Mouse (Mus musculus) neural tube, embryonic 14.5 days (tissue): ENCODE measurements at regions not wholly inside any gene's neighbourhood (a gene's known extent, or its start where the extent isn't known, plus 50 kb on each side); places are given as distances from the start of the nearest gene placed in this dataset.

Experiments used
- ATAC-seq: fragments of 200-750 bp; cut with Nextera tagmentation; 2 replicates; pipeline ENCODE4 v1.8.0; 2017; ENCODE audit warnings: low read depth, mild to moderate bottlenecking, moderate TSS enrichment, moderate library complexity
- H3K27ac ChIP-seq: fragments of 300-500 bp; sonication (generic); 2 replicates; pipeline ENCODE4 v1.5.1; 2014; ENCODE audit warnings: low read depth, mild to moderate bottlenecking, control low read depth, low read length, moderate library complexity, mixed read lengths
- H3K27me3 ChIP-seq: fragments of 300-500 bp; sonication (generic); 2 replicates; pipeline ENCODE4 v1.6.1; 2014; ENCODE audit warnings: low read length; ENCODE audit not compliant: control insufficient read depth, insufficient read depth
- H3K36me3 ChIP-seq: fragments of 300-500 bp; sonication (generic); 2 replicates; pipeline ENCODE4 v1.6.1; 2014; ENCODE audit warnings: low read length, mixed read lengths; ENCODE audit not compliant: control insufficient read depth, insufficient read depth
- H3K4me1 ChIP-seq: fragments of 300-500 bp; sonication (generic); 2 replicates; pipeline ENCODE4 v1.6.1; 2014; ENCODE audit warnings: low read length; ENCODE audit not compliant: control insufficient read depth, insufficient read depth
- H3K4me2 ChIP-seq: fragments of 300-500 bp; sonication (generic); 2 replicates; pipeline ENCODE4 v1.6.1; 2014; ENCODE audit warnings: mild to moderate bottlenecking, low read depth, low read length, control low read depth
- H3K4me3 ChIP-seq: fragments of 300-500 bp; sonication (generic); 2 replicates; pipeline ENCODE4 v1.5.1; 2014; ENCODE audit warnings: low read depth, low read length, control low read depth, mixed read lengths
- H3K9ac ChIP-seq: fragments of 300-500 bp; sonication (generic); replicated peaks from 2 replicates; pipeline ENCODE4 v1.6.1; 2014; ENCODE audit warnings: low read depth, mild to moderate bottlenecking, control low read depth, low read length, mixed read lengths
- H3K9me3 ChIP-seq: fragments of 300-500 bp; sonication (generic); 2 replicates; pipeline ENCODE4 v1.6.1; 2016; ENCODE audit warnings: low read length; ENCODE audit not compliant: control insufficient read depth
- WGBS: fragments of 180-500 bp; shearing (Covaris S2); extraction: QIAGEN DNeasy Blood & Tissue Kit; methylation state at CpG from one replicate; pipeline ENCODE4 v1.1.7; 2014; 5-methylcytosine and 5-hydroxymethylcytosine counted together

GRCm38 (mm10) chr5:50688362-50688761, 629.6 kb upstream of the Adgra3 start:
- Histone ChIP-seq H3K4me1 (no peaks in the 10 kb centered on the region), H3K9me3 (no peaks in the 10 kb centered on the region), H3K27ac (no peak overlapping the region), H3K4me3 (no peak overlapping the region), H3K27me3 (no peaks in the 10 kb centered on the region), H3K9ac (no peak overlapping the region), H3K4me2 (no peak overlapping the region), H3K36me3 (no peaks in the 10 kb centered on the region)
- WGBS = 79% methylated on average over 2 of the region's 2 CpGs
- ATAC-seq = no peak

GRCm38 (mm10) chr5:50683966-50684365, 625.2 kb upstream of the Adgra3 start:
- ATAC-seq = no peak
- 87% methylated on average over 5 of the region's 5 CpGs for WGBS
- no peak overlapping the region for H3K9ac ChIP-seq

DNA sequence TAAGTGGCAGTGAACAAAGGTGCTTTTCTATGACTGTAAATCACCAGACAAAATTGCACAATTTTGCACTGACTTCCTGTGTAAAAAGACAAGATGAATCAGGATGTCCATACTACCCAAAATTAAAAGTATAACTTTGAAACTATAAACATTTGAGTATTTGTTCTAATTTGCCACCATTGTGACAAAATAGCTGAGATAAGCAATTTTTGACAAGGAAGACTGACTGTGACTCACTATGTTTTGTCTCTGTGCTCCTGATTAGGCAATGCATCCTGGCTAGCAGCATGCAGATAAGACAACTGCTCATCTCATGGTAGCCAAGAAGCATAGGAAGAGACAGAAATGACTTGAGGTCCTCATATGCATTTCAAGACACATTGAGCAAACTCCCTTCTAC, 577.7 kb upstream of the Adgra3 start:
- H3K4me1 ChIP-seq = no peaks in the 10 kb centered on the region
- no peak overlapping the region for H3K4me2 ChIP-seq
- no peak overlapping the region for H3K4me3 ChIP-seq
- no peak overlapping the region for H3K27ac ChIP-seq
- H3K36me3 ChIP-seq = no peaks in the 10 kb centered on the region
- no peaks in the 10 kb centered on the region for H3K27me3 ChIP-seq
- H3K9ac ChIP-seq = no peak overlapping the region
- ATAC-seq = no peak
- H3K9me3 ChIP-seq = no peaks in the 10 kb centered on the region

More at GRCm38 (mm10) chr5:50683966-50684365, 625.2 kb upstream of the Adgra3 start:
- H3K4me3 ChIP-seq = no peak overlapping the region
- H3K36me3 ChIP-seq = no peaks in the 10 kb centered on the region
- H3K4me1 ChIP-seq = no peaks in the 10 kb centered on the region
- no peaks in the 10 kb centered on the region for H3K27me3 ChIP-seq
- H3K9me3 ChIP-seq = no peaks in the 10 kb centered on the region
- H3K4me2 ChIP-seq = no peak overlapping the region
- no peak overlapping the region for H3K27ac ChIP-seq

DNA sequence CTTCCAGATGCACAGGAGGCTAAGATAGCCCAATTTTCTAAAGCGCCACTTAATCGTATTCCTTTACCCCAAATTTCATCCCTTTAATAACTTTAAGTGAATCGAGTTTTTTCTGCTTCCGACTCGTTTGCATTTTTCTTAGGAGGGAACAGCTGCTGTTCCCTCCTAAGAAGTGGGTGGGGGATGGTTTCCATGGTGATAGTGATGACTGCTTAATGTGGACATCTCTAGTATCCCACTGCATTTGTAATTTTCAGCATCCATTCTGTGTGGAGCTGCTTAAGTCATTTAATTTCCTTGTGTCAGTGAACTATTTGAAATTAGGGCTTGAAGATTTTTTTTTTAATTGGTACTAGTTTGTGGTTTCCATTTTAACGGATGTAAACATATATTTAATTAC, 567.8 kb upstream of the Adgra3 start:
- Histone ChIP-seq H3K9ac (no peak overlapping the region), H3K27me3 (no peaks in the 10 kb centered on the region), H3K36me3 (no peaks in the 10 kb centered on the region), H3K4me2 (no peak overlapping the region), H3K27ac (no peak overlapping the region), H3K4me3 (no peak overlapping the region), H3K9me3 (no peaks in the 10 kb centered on the region), H3K4me1 (no peaks in the 10 kb centered on the region)
- peak; percentile 54; the same call in 1 of the 2 replicates for ATAC-seq
- 65% methylated on average over 6 of the region's 6 CpGs for WGBS

DNA sequence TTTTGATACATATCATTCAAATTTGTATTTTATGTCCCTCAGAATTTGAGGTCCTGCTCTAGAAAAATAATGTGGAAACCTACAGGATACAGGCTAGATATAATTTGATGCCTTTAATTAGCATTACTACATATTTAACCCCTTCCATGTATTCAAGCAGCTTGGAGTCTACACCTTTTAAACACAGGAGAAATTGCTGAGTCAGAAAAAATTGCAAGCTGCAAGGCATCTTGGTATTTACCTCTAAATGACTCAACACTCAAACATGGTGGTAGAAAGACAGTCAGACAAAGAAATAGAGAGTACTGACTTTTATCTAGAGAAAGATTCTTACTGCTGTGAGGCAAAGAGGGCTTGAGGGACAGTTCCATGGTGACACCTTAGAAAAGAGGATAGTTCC, 565.4 kb upstream of the Adgra3 start:
- Histone ChIP-seq H3K9me3 (no peaks in the 10 kb centered on the region), H3K4me3 (no peak overlapping the region), H3K36me3 (no peaks in the 10 kb centered on the region), H3K4me1 (no peaks in the 10 kb centered on the region), H3K27ac (no peak overlapping the region), H3K9ac (no peak overlapping the region), H3K27me3 (no peaks in the 10 kb centered on the region), H3K4me2 (no peak overlapping the region)
- no peak for ATAC-seq
